Mouse (Mus musculus): ENCODE data around the gene Tprn.

- TF ChIP-seq CTCF (IDR thresholded peaks at IDR 0.05; ENCODE audit: extremely low read depth, insufficient read depth, low read length) = no peak
- TF ChIP-seq POLR2A (IDR thresholded peaks at IDR 0.05; ENCODE audit: extremely low read depth, insufficient read depth, low read length) = no peak
These were observed 43.4 kb downstream of the Tprn start for GRCm38 (mm10) chr2:25305587-25306359.
